Comparison of ENCODE assay signal across 10 mouse cellular contexts in genomic region chr15:85070561-85070960, GRCm38 (mm10). TPM values are rescaled to one million over a fixed set of nuclear protein-coding genes. Genes with fewer than 3 reads are reported as not detected.
A peak's percentile ranks its signal among the peaks of the same experiment; 100 is the strongest.
DNase-seq lines count a peak whose midpoint lies in the region; ATAC-seq and TF ChIP-seq lines count a peak whose summit lies in the region.
"Had no signal": no experiment of that assay in that cellular context is flagged by ENCODE, and none has a peak within 500 bp of the region (broad histone marks: within the 10 kb centered on the region; RNA-seq: fewer than 3 reads in every experiment).

No protein-coding gene starts in this region.

- H3K9me3 ChIP-seq in intestine, embryonic 15.5 days, result no peaks in the 10 kb centered on the region
- no peaks in the 10 kb centered on the region for H3K9me3 ChIP-seq in lung, postnatal 0 days (ENCODE audit: low read length)
- H3K9me3 ChIP-seq: embryonic facial prominence, embryonic 12.5 days; liver, embryonic 13.5 days had no signal

- 23% methylated on average over 2 of the region's 2 CpGs for WGBS in intestine, embryonic 15.5 days
- 16% methylated on average over 2 of the region's 2 CpGs for WGBS in lung, postnatal 0 days

- peak; percentile 86 for TF ChIP-seq CTCF in lung, postnatal 0 days (IDR thresholded peaks at IDR 0.05)

- peak; percentile 59; the same call in 1 of the 2 replicates for ATAC-seq in frontal cortex, adult (ENCODE audit: low TSS enrichment)
- ATAC-seq in intestine, embryonic 15.5 days, result 0 out of 2 replicates have a peak, but pooled peaks have one; percentile 31
- ATAC-seq in lung, postnatal 0 days, result no peak
- no peak for ATAC-seq in erythroblast, adult 5-6 weeks (replicated peaks; ENCODE audit: low FRiP score, poor library complexity, severe bottlenecking)

- no peak overlapping the region for H3K9ac ChIP-seq in intestine, embryonic 15.5 days
- H3K9ac ChIP-seq in lung, postnatal 0 days (replicated peaks; ENCODE audit: low read depth), result no peak overlapping the region
- H3K9ac ChIP-seq: embryonic facial prominence, embryonic 12.5 days; liver, embryonic 13.5 days had no signal

- no peaks in the 10 kb centered on the region for H3K36me3 ChIP-seq in intestine, embryonic 15.5 days
- H3K36me3 ChIP-seq in lung, postnatal 0 days (ENCODE audit: insufficient read depth, low read length), result no peaks in the 10 kb centered on the region
- H3K36me3 ChIP-seq: embryonic facial prominence, embryonic 12.5 days; liver, embryonic 13.5 days had no signal

- no peak for DNase-seq in frontal cortex, postnatal 25 days (ENCODE audit: low spot score in 2 of 2)
- DNase-seq in spleen, postnatal 36 days (ENCODE audit: low spot score in 2 of 2), result peak; percentile 23 to 46
- no peak for DNase-seq in spleen, postnatal 10 days (ENCODE audit: low spot score in 2 of 2)
- peak; percentile 65 to 76 for DNase-seq in cerebellum, postnatal 10 days
- peak; percentile 65 for DNase-seq in lung, postnatal 0 days (ENCODE audit: low spot score)
- DNase-seq: liver, embryonic 13.5 days had no signal

- H3K27ac ChIP-seq in intestine, embryonic 15.5 days, result no peak overlapping the region
- H3K27ac ChIP-seq in lung, postnatal 0 days (ENCODE audit: low read length), result no peak overlapping the region
- H3K27ac ChIP-seq: embryonic facial prominence, embryonic 12.5 days; liver, embryonic 13.5 days had no signal

- no peak overlapping the region for H3K4me2 ChIP-seq in intestine, embryonic 15.5 days (replicated peaks)
- H3K4me2 ChIP-seq in lung, postnatal 0 days (replicated peaks; ENCODE audit: low read depth, low read length), result no peak overlapping the region
- H3K4me2 ChIP-seq: embryonic facial prominence, embryonic 12.5 days; liver, embryonic 13.5 days had no signal

- no peaks in the 10 kb centered on the region for H3K4me1 ChIP-seq in intestine, embryonic 15.5 days (replicated peaks)
- H3K4me1 ChIP-seq in lung, postnatal 0 days (ENCODE audit: insufficient read depth, low read depth, low read length), result no peaks in the 10 kb centered on the region
- H3K4me1 ChIP-seq: embryonic facial prominence, embryonic 12.5 days; liver, embryonic 13.5 days had no signal

- no peak overlapping the region for H3K4me3 ChIP-seq in intestine, embryonic 15.5 days (replicated peaks)
- H3K4me3 ChIP-seq in lung, postnatal 0 days (ENCODE audit: low read depth, low read length), result no peak overlapping the region
- H3K4me3 ChIP-seq: embryonic facial prominence, embryonic 12.5 days; liver, embryonic 13.5 days had no signal

- TF ChIP-seq EP300 in lung, postnatal 0 days (IDR thresholded peaks at IDR 0.05), result no peak

- no peaks in the 10 kb centered on the region for H3K27me3 ChIP-seq in intestine, embryonic 15.5 days (replicated peaks)
- H3K27me3 ChIP-seq in lung, postnatal 0 days (replicated peaks; ENCODE audit: insufficient read depth, low read length), result no peaks in the 10 kb centered on the region
- H3K27me3 ChIP-seq: embryonic facial prominence, embryonic 12.5 days; liver, embryonic 13.5 days had no signal

RNA-seq across cellular contexts. Expression of gene Fam118a, which starts 41.8 kb away (rescaled TPM):
- 29.2 and 29.9 TPM in 2 replicates for polyA plus RNA-seq in intestine, embryonic 15.5 days (2015; fragmentation: Nextera tagmentation; extraction: Ambion mirVana)
- polyA plus RNA-seq in lung, postnatal 0 days (2015; fragmentation: Nextera tagmentation; extraction: Ambion mirVana), result 18.2 and 18.9 TPM in 2 replicates
- total RNA-seq in erythroblast, adult 5-6 weeks (2015; ENCODE audit: low replicate concordance), result 0.84 TPM in 1 of 2 replicates, not detected in the other
- 1.3 and 5.0 TPM in 2 replicates for total RNA-seq in erythroblast, adult 5-6 weeks (2017; ENCODE audit: low replicate concordance)

RNA-seq across cellular contexts. Expression of gene Upk3a, which starts 53.6 kb away (rescaled TPM):
- polyA plus RNA-seq in intestine, embryonic 15.5 days (2015; fragmentation: Nextera tagmentation; extraction: Ambion mirVana), result 1.5 and 2.1 TPM in 2 replicates
- polyA plus RNA-seq in lung, postnatal 0 days (2015; fragmentation: Nextera tagmentation; extraction: Ambion mirVana), result 33.6 and 41.0 TPM in 2 replicates
- total RNA-seq in erythroblast, adult 5-6 weeks (2015; ENCODE audit: low replicate concordance), result not detected in 2 replicates
- total RNA-seq in erythroblast, adult 5-6 weeks (2017; ENCODE audit: low replicate concordance), result not detected in 2 replicates
- polyA plus RNA-seq: liver, embryonic 13.5 days had no signal

Comparison
In these comparisons a context has a peak if more than half of its experiments do, and no peak if none do; other contexts are left out.
1. DNase-seq: peak in spleen, postnatal 36 days (2 of 2), cerebellum, postnatal 10 days (2 of 2) and lung, postnatal 0 days (single experiment); none in frontal cortex, postnatal 25 days (0 of 2) and spleen, postnatal 10 days (0 of 2).
2. ATAC-seq: peak in frontal cortex, adult (single experiment) and intestine, embryonic 15.5 days (single experiment); none in lung, postnatal 0 days (single experiment) and erythroblast, adult 5-6 weeks (single experiment).
3. RNA of gene Upk3a, which starts 53.6 kb away (polyA plus RNA-seq): 33.6 to 41.0 TPM in lung, postnatal 0 days; 1.5 to 2.1 TPM in intestine, embryonic 15.5 days; every median in the first group is over 10 times any median in the second.